Mouse (Mus musculus): ENCODE measurements around the gene Nat8. TPM values are rescaled to one million over a fixed set of nuclear protein-coding genes. Genes with fewer than 3 reads are reported as not detected.
A peak's percentile ranks its signal among the peaks of the same experiment; 100 is the strongest.
"Not testable (repeated sequence)": the region's sequence is repeated elsewhere in the genome, so short reads cannot be mapped to it uniquely, and the experiment has no call there.

Nat8 gene
- total RNA-seq, 2 experiments from 2014 or later, result not detected

- not testable (repeated sequence) for DNase-seq
Measured at GRCm38 (mm10) chr6:85836098-85836497, 4.2 kb upstream of the Nat8 start.

- not testable (repeated sequence) for DNase-seq
Measured at GRCm38 (mm10) chr6:85835104-85835503, 3.2 kb upstream of the Nat8 start.

GRCm38 (mm10) chr6:85834504-85835100, 2.7 kb upstream of the Nat8 start:
- peak; percentile 18 to 33 for DNase-seq

- DNase-seq, result no peak
Measured at GRCm38 (mm10) chr6:85829462-85829861, 2.4 kb downstream of the Nat8 start.

GRCm38 (mm10) chr6:85825886-85826285, 6.0 kb downstream of the Nat8 start:
- DNase-seq, result no peak

- DNase-seq, result no peak
Measured at GRCm38 (mm10) chr6:85823382-85824090, 8.3 kb downstream of the Nat8 start.

- DNase-seq, result no peak
Measured at GRCm38 (mm10) chr6:85822286-85822685, 9.6 kb downstream of the Nat8 start.

- no peak for DNase-seq
Measured at GRCm38 (mm10) chr6:85820837-85821236, 11.0 kb downstream of the Nat8 start, which contains the start of the genes Nat8f6 and Nat8f5. Nat8f6 (minus strand) TSS chr6:85820954. Nat8f5 (minus strand) TSS chr6:85820972.

GRCm38 (mm10) chr6:85818338-85818737, 13.5 kb downstream of the Nat8 start:
- no peak for DNase-seq

GRCm38 (mm10) chr6:85813339-85813738, 18.5 kb downstream of the Nat8 start:
- DNase-seq, result no peak

- peak in 1 of 2 experiments; percentile 12 for DNase-seq
Measured at GRCm38 (mm10) chr6:85810942-85811537, 20.8 kb downstream of the Nat8 start.

GRCm38 (mm10) chr6:85810514-85810913, 21.4 kb downstream of the Nat8 start:
- DNase-seq, result not testable (repeated sequence)

GRCm38 (mm10) chr6:85809784-85810183, 22.1 kb downstream of the Nat8 start:
- DNase-seq, result not testable (repeated sequence)

GRCm38 (mm10) chr6:85803180-85803579, 28.7 kb downstream of the Nat8 start:
- peak; percentile 49 to 58 for DNase-seq

Small RNAs within 50 kb of the gene (microRNA-seq; reads per million reads assigned to microRNA genes)
- gene Mir6375, result 0 reads per million in 2 experiments

Other genes with a start within 250 kb of the Nat8 start
- gene Alms1, start 244.6 kb downstream of the Nat8 start, total RNA-seq (2021), result 1 to 10 TPM; 1.8 to 2.2 TPM
- gene Nat8f7, start 118.9 kb downstream of the Nat8 start, total RNA-seq (2021), result under 1 TPM in 1 of 2 experiments, not detected in 1; 0.31 TPM
- under 1 TPM in 1 of 2 experiments, not detected in 1; 0.20 TPM for gene Nat8f3, start 66.3 kb downstream of the Nat8 start, total RNA-seq (2021)
- not detected for gene Nat8f6, start 11.1 kb downstream of the Nat8 start, total RNA-seq (2021)
- not detected for gene Nat8f5, start 11.1 kb downstream of the Nat8 start, total RNA-seq (2021)
- under 1 TPM in 1 of 2 experiments, not detected in 1; 0.08 TPM for gene Nat8f2, start 37.1 kb upstream of the Nat8 start, total RNA-seq (2021)
- gene Nat8f4, start 72.8 kb upstream of the Nat8 start, total RNA-seq (2021), result 1 to 10 TPM in 1 of 2 experiments, under 1 TPM in 1; 0.97 to 1.1 TPM
- 10 to 100 TPM; 13.3 to 13.5 TPM for gene Tprkb, start 79.8 kb upstream of the Nat8 start, total RNA-seq (2021)
- 1 to 10 TPM; 2.8 to 3.2 TPM for gene Nat8f1, start 83.6 kb upstream of the Nat8 start, total RNA-seq (2021)
- 10 to 100 TPM; 29.3 to 38.4 TPM for gene Dusp11, start 129.6 kb upstream of the Nat8 start, total RNA-seq (2021)
- not detected for gene Figla, start 184.1 kb upstream of the Nat8 start, total RNA-seq (2021)
- under 1 TPM; 0.18 to 0.30 TPM for gene Add2, start 196.6 kb upstream of the Nat8 start, total RNA-seq (2021)